Mouse (Mus musculus) embryonic facial prominence, embryonic 10.5 days (tissue): ENCODE data around the gene Atxn1. TPM values are rescaled to one million over a fixed set of nuclear protein-coding genes. Genes with fewer than 3 reads are reported as not detected.

Experiments
- DNase-seq: peaks from one replicate; pipeline ENCODE4 v3.0.0-alpha.2; 2017; ENCODE audit warnings: low spot score
- H3K27ac ChIP-seq: fragments of 300-500 bp; sonication (generic); replicated peaks from 2 replicates; pipeline ENCODE4 v1.5.1; 2016; ENCODE audit warnings: mild to moderate bottlenecking
- H3K27me3 ChIP-seq: fragments of 300-500 bp; sonication (generic); replicated peaks from 2 replicates; pipeline ENCODE4 v1.6.1; 2016; ENCODE audit warnings: low read depth, mild to moderate bottlenecking; ENCODE audit not compliant: poor library complexity, severe bottlenecking
- H3K36me3 ChIP-seq: fragments of 300-500 bp; sonication (generic); replicated peaks from 2 replicates; pipeline ENCODE4 v1.6.1; 2016; ENCODE audit warnings: mild to moderate bottlenecking, moderate library complexity
- H3K4me1 ChIP-seq: fragments of 300-500 bp; sonication (generic); 2 replicates; pipeline ENCODE4 v1.6.1; 2016
- H3K4me3 ChIP-seq: fragments of 300-500 bp; sonication (generic); 2 replicates; pipeline ENCODE4 v1.5.1; 2016; ENCODE audit warnings: mild to moderate bottlenecking, moderate library complexity
- H3K9me3 ChIP-seq: fragments of 300-500 bp; sonication (generic); 2 replicates; pipeline ENCODE4 v1.6.1; 2016; ENCODE audit warnings: mild to moderate bottlenecking
- WGBS: fragments of 180-500 bp; shearing (Covaris S2); methylation state at CpG from one replicate; pipeline ENCODE4 v1.1.7; 2016; 5-methylcytosine and 5-hydroxymethylcytosine counted together
- polyA plus RNA-seq: library from polyadenylated mRNA; unstranded; fragments of >200 nt; fragmentation: Nextera tagmentation; extraction: Ambion mirVana; gene quantifications from 2 replicates; pipeline ENCODE4 v1.2.1, GENCODE M21; 2016

Gene Atxn1
- polyA plus RNA-seq, 1 experiment from 2014 or later: 1.1 TPM

DNA sequence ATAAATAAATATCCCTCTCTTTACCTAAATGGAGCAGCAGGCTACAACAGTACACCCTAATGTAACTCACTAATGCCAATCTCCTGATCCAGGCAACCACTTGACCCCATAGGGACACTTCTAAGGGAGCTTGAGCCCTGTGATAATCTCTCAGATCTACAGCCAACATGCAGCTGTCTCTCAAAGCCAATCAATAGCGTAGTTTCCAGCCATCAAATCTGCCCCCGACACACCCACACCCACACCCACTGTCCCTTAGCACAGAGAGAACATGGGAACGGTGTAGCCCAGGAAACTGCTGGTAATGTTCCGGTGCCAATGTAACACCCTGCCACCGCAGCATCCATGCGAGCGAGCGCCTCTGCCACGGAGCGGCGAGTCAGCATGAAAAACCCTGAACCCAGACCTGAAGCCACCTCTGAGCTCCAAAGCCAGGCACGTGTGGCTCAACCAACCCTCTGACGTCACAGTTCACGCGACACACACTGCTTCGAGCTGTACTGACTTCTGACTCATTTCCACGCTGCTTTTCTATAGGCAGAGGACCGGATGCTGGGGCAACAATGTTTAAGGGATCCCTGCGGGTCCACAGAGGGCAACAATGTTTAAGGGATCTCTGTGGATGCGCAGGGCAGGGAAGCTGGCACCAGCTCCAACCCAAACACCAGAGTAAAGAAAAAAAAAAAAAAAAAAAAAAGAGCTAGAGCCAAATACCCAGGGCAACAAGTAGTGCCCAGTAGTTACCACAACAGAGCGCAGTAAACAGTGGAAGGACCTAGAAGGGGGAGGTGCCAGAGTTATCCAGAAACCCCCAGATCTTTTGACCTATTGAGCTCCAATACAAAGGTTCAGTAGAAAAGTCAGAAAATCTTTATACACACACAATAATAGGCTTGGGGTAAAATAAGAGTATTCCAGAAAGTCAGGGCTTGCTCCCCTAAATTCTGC is 47.5 kb downstream of the Atxn1 start:
- peaks cover 5% of the 10 kb centered on the region; the same call in 1 of the 2 replicates for H3K4me1 ChIP-seq
- no peak for DNase-seq
- H3K36me3 ChIP-seq: no peaks in the 10 kb centered on the region
- no peak overlapping the region for H3K4me3 ChIP-seq
- 93% methylated on average over 21 of the region's 21 CpGs for WGBS
- H3K9me3 ChIP-seq: no peaks in the 10 kb centered on the region
- no peaks in the 10 kb centered on the region for H3K27me3 ChIP-seq
- no peak overlapping the region; the same call in 1 of the 2 replicates for H3K27ac ChIP-seq

DNA sequence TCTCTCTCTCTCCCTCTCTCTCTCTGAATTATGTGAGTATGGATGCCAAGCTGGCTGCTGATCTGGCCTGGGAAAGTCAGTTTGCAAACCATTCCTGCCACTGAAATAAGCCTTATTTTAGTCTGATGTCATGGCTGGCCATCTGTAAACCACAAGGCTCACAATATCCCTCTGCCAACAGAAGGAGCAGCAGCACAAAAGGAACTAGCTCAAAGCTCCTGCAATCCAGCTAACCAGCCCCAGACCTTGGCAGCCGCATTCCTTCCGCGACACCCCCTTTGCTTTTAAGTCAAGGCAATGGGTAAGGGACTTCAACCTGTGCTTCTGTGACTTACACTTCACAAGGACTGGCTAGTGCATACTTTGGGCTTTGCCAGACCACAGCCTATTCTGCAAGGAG is 48.9 kb downstream of the Atxn1 start:
- WGBS: 93% methylated on average over 3 of the region's 3 CpGs

DNA sequence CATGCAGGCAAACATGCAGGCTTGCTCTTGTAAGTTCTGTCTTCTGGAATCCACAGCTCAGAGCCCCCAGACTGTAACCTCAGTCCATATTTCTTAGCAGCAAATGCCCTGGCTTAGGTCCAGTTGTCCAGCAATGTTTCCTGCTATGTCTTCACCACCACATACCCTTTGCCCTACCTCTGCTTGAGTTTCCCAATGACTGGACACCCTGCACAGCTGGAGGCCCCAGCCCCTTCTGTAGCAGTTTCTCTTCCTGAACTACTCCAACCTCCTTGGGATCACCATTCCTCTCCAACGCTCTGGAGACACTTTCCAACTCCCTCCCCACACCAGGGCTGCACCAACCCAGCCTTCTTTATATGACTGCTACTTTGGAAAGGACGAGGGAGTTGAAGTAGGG is 49.8 kb downstream of the Atxn1 start:
- H3K36me3 ChIP-seq: no peaks in the 10 kb centered on the region
- no peak overlapping the region for H3K4me3 ChIP-seq
- DNase-seq: no peak
- H3K27ac ChIP-seq: no peak overlapping the region
- H3K4me1 ChIP-seq: 0 out of 2 replicates have a peak, but pooled peaks cover 5% of the 10 kb centered on the region
- no peaks in the 10 kb centered on the region for H3K27me3 ChIP-seq
- 68% methylated on average over 2 of the region's 2 CpGs for WGBS
- H3K9me3 ChIP-seq: no peaks in the 10 kb centered on the region

More for the DNA sequence above, 48.9 kb downstream of the Atxn1 start:
- H3K4me3 ChIP-seq: no peak overlapping the region
- no peaks in the 10 kb centered on the region for H3K9me3 ChIP-seq
- DNase-seq: no peak
- H3K36me3 ChIP-seq: no peaks in the 10 kb centered on the region
- peaks cover 5% of the 10 kb centered on the region; the same call in 1 of the 2 replicates for H3K4me1 ChIP-seq
- no peaks in the 10 kb centered on the region for H3K27me3 ChIP-seq
- H3K27ac ChIP-seq: no peak overlapping the region

DNA sequence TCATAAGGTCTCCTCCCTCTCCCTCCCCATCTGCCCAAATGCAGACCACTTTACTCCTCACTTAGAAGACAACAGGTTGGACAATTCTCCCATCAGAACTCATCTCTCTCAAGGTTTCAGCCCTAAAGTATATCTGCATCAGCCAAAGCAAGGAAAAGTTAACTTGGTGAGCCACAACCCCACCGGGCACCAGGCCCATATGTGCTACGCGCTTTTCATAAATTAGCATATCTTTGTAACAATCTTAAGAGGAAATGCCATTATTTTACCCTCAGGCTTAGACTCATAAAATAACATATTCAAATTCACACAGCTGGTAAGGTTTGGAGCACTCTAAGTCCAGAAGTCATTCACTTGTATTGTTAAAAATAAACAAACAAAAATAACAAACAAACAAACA is 50.7 kb downstream of the Atxn1 start:
- H3K27me3 ChIP-seq: no peaks in the 10 kb centered on the region

DNA sequence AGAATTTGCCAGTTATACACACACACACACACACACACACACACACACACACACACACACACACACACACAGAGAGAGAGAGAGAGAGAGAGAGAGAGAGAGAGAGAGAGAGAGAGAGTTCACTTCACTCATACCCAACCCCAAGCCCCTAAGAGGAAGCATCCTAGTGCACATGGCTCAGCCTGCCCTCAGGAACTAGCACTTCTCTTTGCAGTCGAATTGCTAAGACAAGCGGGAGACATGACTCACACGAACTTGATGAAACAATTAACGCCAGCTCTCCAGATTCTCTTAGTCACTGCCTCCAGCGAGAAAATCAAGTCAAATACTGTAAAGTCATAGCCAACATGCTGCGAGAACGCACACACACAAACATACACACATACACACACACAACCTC is 53.0 kb downstream of the Atxn1 start:
- no peak overlapping the region for H3K4me3 ChIP-seq
- no peak for DNase-seq
- H3K36me3 ChIP-seq: no peaks in the 10 kb centered on the region
- no peak overlapping the region for H3K27ac ChIP-seq
- peaks cover 13% of the 10 kb centered on the region for H3K4me1 ChIP-seq
- no peaks in the 10 kb centered on the region for H3K9me3 ChIP-seq
- no peaks in the 10 kb centered on the region for H3K27me3 ChIP-seq
- 82% methylated on average over 7 of the region's 7 CpGs for WGBS

More for the DNA sequence above, 50.7 kb downstream of the Atxn1 start:
- 91% methylated on average over 3 of the region's 3 CpGs for WGBS
- no peak for DNase-seq
- Histone ChIP-seq H3K36me3 (no peaks in the 10 kb centered on the region), H3K4me1 (0 out of 2 replicates have a peak, but pooled peaks cover 5% of the 10 kb centered on the region), H3K27ac (no peak overlapping the region), H3K9me3 (no peaks in the 10 kb centered on the region), H3K4me3 (no peak overlapping the region)

DNA sequence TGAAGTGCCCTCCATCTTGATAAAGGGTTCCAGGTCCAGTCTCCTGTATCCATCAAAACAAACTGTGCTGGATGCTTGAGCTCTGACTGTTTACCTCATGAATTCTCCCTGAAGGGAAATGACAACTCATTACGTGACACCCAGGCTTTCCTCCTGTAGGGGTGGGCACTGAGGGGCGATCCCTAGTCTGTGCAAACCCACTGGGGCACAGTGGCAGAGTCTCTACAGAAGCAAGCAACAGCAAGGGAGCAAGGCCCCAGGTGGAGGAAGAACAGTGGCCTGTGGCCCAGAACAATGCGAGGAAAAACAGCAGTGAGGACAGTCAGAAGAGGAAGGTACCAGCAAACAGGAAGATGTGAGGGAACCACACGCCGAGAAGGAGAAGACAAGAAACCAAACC is 53.7 kb downstream of the Atxn1 start:
- no peak for DNase-seq
- no peak overlapping the region for H3K4me3 ChIP-seq
- WGBS: 84% methylated on average over 5 of the region's 5 CpGs
- peaks cover 20% of the 10 kb centered on the region for H3K4me1 ChIP-seq
- H3K9me3 ChIP-seq: no peaks in the 10 kb centered on the region
- H3K27me3 ChIP-seq: no peaks in the 10 kb centered on the region
- H3K36me3 ChIP-seq: no peaks in the 10 kb centered on the region
- H3K27ac ChIP-seq: no peak overlapping the region

DNA sequence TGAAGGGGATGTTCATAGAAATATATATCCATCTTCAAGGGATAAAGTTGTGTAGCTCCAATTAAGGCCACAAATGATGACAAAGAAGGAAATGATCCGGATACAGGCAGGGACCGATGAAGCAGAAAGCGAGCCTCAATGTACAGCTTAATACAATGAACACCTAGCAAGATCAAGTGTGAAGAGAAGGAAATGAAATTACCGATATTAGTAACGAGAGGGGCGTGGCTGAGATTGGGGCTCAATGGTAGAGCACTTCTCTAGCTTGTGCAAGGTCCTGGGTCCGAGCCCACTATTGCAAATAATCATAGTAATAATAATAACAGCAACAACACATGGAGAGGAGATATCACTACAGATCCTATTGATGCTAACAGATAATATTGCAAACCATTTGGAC is 54.5 kb downstream of the Atxn1 start:
- DNase-seq: no peak
- 90% methylated on average over 7 of the region's 7 CpGs for WGBS
- Histone ChIP-seq H3K4me1 (peaks cover 24% of the 10 kb centered on the region), H3K27ac (no peak overlapping the region), H3K9me3 (no peaks in the 10 kb centered on the region), H3K4me3 (no peak overlapping the region), H3K36me3 (no peaks in the 10 kb centered on the region), H3K27me3 (no peaks in the 10 kb centered on the region)

DNA sequence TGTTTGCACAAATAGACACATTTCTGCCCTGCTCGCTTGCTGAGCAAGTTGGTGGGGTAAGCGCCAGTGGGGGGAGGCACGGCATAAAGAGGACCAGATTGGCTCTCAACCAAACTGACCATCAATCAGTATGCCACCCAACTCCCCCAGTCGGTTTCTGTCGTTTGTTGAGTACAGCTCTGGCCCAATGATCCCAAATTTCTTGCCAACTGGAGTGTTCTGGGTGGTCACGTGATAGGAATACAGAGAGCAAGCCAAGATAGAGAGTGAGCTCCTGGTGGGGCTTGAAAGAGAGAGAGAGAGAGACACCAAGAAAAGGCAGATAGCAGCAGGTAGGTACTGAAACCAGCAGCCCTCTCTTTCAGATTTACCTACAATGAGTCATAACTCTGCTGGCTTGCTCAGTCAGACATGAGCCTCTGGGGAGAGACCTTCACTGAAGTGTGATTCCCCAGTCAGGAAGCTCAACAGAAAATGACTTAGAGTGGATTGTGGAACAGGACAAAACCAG is 57.6 kb downstream of the Atxn1 start:
- H3K27me3 ChIP-seq: no peaks in the 10 kb centered on the region
- H3K27ac ChIP-seq: no peak overlapping the region
- 84% methylated on average over 6 of the region's 6 CpGs for WGBS
- no peaks in the 10 kb centered on the region for H3K9me3 ChIP-seq
- no peak overlapping the region for H3K4me3 ChIP-seq
- H3K4me1 ChIP-seq: peaks cover 29% of the 10 kb centered on the region
- H3K36me3 ChIP-seq: no peaks in the 10 kb centered on the region
- no peak for DNase-seq

DNA sequence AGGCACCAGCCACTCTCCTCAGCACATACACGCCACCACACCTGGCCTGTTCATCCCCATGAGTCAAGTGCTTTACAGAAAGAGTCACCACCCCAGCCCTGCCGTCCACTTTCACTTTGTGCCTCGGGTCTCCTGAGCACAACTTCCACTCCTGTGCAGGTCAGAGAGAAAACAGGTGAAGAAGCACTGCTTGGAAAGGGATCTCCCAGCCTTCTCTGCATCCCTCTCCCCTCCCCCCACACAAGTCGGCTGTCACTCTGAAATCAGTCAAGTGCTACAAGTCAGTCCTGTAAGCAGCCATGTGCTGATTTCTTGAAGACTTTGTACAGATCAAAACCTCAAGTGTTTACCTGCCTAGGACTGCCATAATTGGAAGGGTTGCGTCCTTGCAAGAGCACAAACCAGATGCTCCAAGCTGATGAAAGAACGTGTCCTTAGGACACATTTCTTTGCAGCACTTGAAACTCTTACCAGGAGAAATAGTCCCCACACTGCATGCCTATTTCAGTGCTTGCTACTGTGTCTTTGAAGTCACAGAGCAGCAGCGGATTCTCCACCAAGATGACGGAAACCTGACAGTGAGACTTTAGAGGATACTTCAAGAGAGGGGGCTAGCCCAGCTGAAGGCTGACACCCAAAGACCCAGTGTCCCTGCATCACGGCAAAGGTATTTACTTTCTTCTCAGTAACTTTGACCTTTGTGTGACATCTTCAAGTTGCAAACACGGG is 58.2 kb downstream of the Atxn1 start:
- 62% methylated on average over 10 of the region's 10 CpGs for WGBS
- Histone ChIP-seq H3K4me1 (peaks cover 29% of the 10 kb centered on the region), H3K27me3 (no peaks in the 10 kb centered on the region), H3K36me3 (no peaks in the 10 kb centered on the region), H3K9me3 (no peaks in the 10 kb centered on the region), H3K4me3 (no peak overlapping the region), H3K27ac (no peak overlapping the region)
- no peak for DNase-seq

DNA sequence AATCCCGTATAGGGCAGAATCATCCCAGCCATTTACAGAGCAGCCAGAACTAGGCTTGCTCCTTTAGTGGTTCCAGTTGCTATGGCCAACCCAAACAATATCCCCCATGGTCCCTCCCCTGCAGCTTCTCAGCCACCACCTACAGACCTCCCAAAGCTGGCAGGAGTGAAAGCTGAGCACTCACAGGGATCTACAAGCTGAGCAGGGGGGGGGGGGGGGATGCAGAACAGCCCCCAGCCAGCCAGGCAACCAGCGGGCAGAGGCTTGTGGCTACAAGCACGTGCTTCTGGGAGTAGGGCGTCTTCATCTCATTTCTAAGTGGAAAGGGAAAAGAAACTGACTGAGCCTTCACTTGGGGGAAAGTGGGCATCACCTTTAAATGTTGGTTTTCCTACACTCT is 59.9 kb downstream of the Atxn1 start:
- WGBS: 53% methylated on average over 4 of the region's 4 CpGs
- H3K4me1 ChIP-seq: peaks cover 29% of the 10 kb centered on the region

DNA sequence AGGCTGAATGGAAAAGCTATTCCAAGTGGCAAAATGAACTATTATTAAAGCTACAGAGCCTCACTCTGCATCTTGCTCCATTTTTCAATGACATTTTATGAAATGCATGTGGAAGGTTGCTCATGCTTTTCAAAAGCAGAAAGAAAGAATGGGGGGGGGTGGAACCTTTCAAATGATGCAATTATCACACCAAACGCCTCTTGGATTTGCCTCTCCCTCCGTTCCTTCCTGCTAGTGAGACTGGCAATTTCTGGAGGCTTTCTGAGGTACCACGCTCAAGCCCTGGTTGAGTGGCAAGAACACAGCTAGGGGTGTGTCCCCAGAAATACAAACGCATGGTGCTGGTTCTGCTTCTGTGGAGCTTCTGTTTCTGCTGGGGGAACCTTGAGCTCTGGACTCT is 60.4 kb downstream of the Atxn1 start:
- DNase-seq: no peak
- Histone ChIP-seq H3K9me3 (no peaks in the 10 kb centered on the region), H3K4me3 (no peak overlapping the region), H3K27ac (no peak overlapping the region; the same call in 1 of the 2 replicates), H3K36me3 (no peaks in the 10 kb centered on the region), H3K4me1 (peaks cover 29% of the 10 kb centered on the region), H3K27me3 (no peaks in the 10 kb centered on the region)
- WGBS: 81% methylated on average over 4 of the region's 4 CpGs

More for the DNA sequence above, 59.9 kb downstream of the Atxn1 start:
- Histone ChIP-seq H3K27me3 (no peaks in the 10 kb centered on the region), H3K36me3 (no peaks in the 10 kb centered on the region), H3K9me3 (no peaks in the 10 kb centered on the region), H3K4me3 (no peak overlapping the region), H3K27ac (no peak overlapping the region; the same call in 1 of the 2 replicates)
- DNase-seq: no peak

DNA sequence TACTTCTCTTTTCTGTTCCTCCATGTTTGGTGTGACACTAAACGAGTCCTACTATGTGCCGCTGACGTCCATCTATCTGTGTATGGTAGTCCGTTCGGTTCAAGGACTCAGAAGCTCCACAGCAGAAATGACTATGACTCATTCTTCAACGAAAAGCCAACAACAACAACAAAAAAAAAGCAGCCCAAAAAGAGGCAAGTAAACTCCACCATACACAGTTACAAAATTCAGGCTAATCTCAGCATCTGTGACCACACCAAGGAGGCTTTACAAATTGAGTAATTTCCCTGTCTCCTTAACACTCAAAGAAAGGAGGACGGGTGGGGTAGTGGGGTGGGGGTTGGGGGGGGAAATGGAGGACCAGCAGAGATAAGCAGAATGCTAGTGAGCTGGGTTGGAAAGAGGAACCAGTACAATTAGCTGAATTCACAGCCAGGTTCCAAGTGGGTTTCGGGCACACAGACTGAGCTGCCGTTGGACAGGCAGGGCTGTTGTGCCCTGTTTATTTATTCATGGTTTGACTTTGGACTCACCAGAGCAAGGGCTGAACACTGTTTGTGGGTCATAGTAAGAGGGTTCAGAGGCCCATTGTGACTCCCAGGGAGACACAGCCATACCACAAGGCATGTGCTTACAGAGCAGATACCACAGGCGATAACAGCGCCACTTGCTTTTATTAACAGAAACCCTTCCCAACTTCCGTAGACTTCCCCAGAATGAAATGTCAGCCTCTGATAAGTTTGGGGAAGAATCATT is 61.1 kb downstream of the Atxn1 start:
- no peak for DNase-seq
- Histone ChIP-seq H3K27me3 (no peaks in the 10 kb centered on the region), H3K9me3 (no peaks in the 10 kb centered on the region), H3K4me1 (peaks cover 29% of the 10 kb centered on the region), H3K4me3 (no peak overlapping the region), H3K36me3 (no peaks in the 10 kb centered on the region), H3K27ac (no peak overlapping the region)
- 82% methylated on average over 12 of the region's 12 CpGs for WGBS
